Mouse (Mus musculus): ENCODE measurements around the gene Tmem178b.

DNA sequence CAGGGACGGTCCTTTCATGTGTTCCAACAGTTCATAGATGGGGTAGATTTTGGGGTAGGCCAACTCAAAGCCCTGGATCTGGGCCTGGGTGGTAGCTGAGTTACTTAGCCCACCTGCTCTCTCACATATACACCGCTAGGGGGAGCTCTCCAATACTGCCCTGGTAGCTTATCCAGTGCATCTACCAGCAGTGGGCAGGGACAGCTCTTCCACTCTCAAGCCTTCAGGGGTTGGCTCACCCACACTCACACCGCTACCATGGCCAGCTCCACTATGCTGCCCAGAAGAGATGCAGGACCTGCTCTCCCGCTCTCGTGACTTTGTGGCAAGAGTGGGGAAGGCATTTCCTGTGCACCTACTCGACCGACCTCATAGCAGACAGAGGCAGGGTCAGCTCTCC, 24.3 kb upstream of the Tmem178b start:
- peak; percentile 33; the same call in 1 of the 2 replicates for TF ChIP-seq CTCF (IDR thresholded peaks at IDR 0.05; ENCODE audit: control insufficient read depth, insufficient read depth, low read length)
- TF ChIP-seq POLR2A (IDR thresholded peaks at IDR 0.05; ENCODE audit: borderline replicate concordance, control insufficient read depth, low read depth, low read length) = no peak
